Mouse (Mus musculus): Measurements from ENCODE around the gene Nox1.

The Nox1 gene

DNA sequence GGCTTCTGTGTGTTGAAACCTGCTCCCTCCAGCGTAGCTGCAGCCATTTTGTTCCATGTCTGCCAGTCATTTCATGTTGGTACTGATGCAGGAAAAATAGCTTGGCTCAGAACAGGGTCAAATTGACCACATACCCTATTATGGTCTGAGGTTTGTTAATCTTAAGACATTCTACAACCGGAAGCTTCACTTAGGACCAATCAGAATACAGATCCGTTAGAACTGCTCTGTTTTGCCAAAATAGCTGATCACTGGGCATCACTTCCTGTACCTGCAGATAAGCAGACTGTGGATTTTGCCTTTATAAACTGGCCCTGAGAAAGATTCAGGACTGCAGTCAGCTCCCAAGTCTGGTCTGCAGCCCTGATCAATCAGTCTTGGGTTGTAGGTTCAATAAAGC lies 93.2 kb downstream of the Nox1 start:
- no peak for DNase-seq (ENCODE audit: low spot score)

- no peak for DNase-seq (ENCODE audit: low spot score)
Observed at GRCm38 (mm10) chrX:134116417-134116816, 105.3 kb downstream of the Nox1 start.

GRCm38 (mm10) chrX:134111767-134112166 lies 110.0 kb downstream of the Nox1 start:
- DNase-seq (ENCODE audit: low spot score), result no peak

DNA sequence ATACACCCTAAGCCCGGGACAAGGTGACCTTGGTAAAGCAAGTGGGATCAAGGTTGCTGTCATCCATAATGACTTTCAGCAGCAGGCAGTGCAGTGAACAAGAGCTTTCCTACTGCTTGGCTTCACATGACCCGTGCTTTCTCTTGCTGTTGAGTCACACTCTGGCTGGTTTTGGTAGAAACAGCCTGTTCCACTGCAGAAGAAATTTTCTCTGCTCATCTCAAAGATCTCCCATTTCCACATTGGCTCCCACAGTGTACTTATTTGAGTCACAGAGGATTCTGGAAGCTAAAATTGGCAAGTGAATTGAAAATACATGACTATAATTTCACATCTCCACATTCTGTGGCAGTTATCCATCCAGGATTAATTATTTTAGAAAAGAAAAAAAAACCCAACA lies 119.1 kb downstream of the Nox1 start:
- DNase-seq (ENCODE audit: low spot score), result no peak

GRCm38 (mm10) chrX:134085453-134085852 lies 136.3 kb downstream of the Nox1 start:
- DNase-seq (ENCODE audit: low spot score), result no peak

DNA sequence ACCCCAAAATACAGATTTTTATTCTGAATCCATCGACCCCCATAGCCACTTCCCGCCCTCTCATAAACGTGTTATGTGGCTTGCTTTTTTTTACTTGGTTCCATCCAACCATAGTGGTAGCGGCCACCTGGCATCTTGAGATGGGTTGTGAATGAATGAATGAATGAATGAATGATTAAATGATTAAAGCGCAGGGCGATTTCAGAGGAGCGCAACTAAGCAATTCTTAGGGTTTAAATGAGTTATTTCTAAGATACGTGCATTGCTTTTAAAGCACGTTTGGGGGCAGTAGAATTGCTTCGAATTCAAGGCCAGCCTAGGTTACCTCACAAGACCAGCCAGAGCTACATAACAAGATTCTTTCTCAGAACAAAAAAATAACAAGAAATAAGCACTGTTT lies 162.0 kb downstream of the Nox1 start:
- DNase-seq (ENCODE audit: low spot score), result peak; percentile 11

DNA sequence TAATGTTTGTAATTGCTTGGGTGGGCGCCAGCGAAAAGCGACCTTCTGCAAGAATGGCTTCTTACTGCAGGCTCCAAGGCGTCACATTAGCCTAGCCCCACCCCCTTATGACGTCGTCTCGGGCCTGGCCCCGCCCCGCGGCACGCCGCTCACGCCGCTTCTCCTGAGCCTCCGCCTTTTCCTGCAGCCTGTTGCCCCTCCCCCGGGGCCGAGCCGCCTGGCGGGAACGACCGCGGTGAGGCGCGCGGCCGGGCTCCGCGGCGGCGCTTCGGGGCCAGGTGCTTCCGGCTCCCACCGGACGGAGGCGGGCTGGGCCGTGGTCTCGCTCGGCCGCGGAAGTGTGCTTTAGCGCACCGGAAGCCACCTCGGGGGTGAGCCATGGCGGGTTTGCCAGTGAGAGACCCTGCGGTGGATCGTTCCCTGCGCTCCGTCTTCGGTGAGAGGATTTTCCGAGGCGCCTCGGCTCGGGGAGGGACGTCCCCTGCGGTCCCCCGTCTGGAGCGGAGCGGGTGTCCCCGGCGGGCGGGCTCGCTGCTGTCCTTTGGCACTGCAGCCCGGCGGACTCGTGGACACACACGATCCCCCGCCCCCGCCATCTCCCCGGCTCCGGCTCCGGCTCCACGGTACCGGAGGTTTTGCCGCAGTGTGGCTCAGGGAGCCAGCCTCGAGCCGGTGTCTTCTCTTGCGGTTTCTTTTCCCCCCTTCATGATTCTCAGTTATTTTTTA lies 162.6 kb downstream of the Nox1 start, which contains the start of gene Cstf2:
Gene Cstf2 (plus strand): TSS at position 201 of the 726 bp plus-strand sequence.
- DNase-seq (ENCODE audit: low spot score), result peak; percentile 89

- DNase-seq (ENCODE audit: low spot score), result peak; percentile 6
Observed at GRCm38 (mm10) chrX:134058040-134058875, 163.5 kb downstream of the Nox1 start.

- DNase-seq (ENCODE audit: low spot score), result no peak
Observed at GRCm38 (mm10) chrX:134056897-134057296, 164.9 kb downstream of the Nox1 start.

- DNase-seq (ENCODE audit: low spot score), result no peak
Observed at GRCm38 (mm10) chrX:134048994-134049393, 172.8 kb downstream of the Nox1 start.
